Mouse (Mus musculus) stomach, embryonic 14.5 days (tissue): ENCODE measurements around the gene Syne1. TPM values are rescaled to one million over a fixed set of nuclear protein-coding genes. Genes with fewer than 3 reads are reported as not detected.
A peak's percentile ranks its signal among the peaks of the same experiment; 100 is the strongest.

Experiments
- ATAC-seq: fragments of 200-750 bp; cut with Nextera tagmentation; 2 replicates; pipeline ENCODE4 v1.8.0; 2017; ENCODE audit warnings: low read depth, moderate TSS enrichment; ENCODE audit not compliant: insufficient number of reproducible peaks, insufficient read depth, low FRiP score
- H3K27ac ChIP-seq: fragments of 300-500 bp; sonication (generic); 2 replicates; pipeline ENCODE4 v1.5.1; 2014; ENCODE audit warnings: mild to moderate bottlenecking, low read length, moderate library complexity, mixed read lengths
- H3K27me3 ChIP-seq: fragments of 300-500 bp; sonication (generic); 2 replicates; pipeline ENCODE4 v1.6.1; 2014; ENCODE audit warnings: low read length, control low read depth, mixed read lengths; ENCODE audit not compliant: control insufficient read depth, insufficient read depth
- H3K36me3 ChIP-seq: fragments of 300-500 bp; sonication (generic); 2 replicates; pipeline ENCODE4 v1.6.1; 2014; ENCODE audit warnings: mild to moderate bottlenecking, control low read depth, low read length, moderate library complexity, mixed read lengths; ENCODE audit not compliant: control insufficient read depth, insufficient read depth
- H3K4me1 ChIP-seq: fragments of 300-500 bp; sonication (generic); 2 replicates; pipeline ENCODE4 v1.6.1; 2014; ENCODE audit warnings: low read length, control low read depth, mixed read lengths; ENCODE audit not compliant: control insufficient read depth, insufficient read depth
- H3K4me2 ChIP-seq: fragments of 300-500 bp; sonication (generic); replicated peaks from 2 replicates; pipeline ENCODE4 v1.6.1; 2014; ENCODE audit warnings: low read depth, low read length, control low read depth
- H3K4me3 ChIP-seq: fragments of 300-500 bp; sonication (generic); 2 replicates; pipeline ENCODE4 v1.5.1; 2014; ENCODE audit warnings: low read depth, low read length, control low read depth
- H3K9ac ChIP-seq: fragments of 300-500 bp; sonication (generic); replicated peaks from 2 replicates; pipeline ENCODE4 v1.6.1; 2014; ENCODE audit warnings: low read depth, mild to moderate bottlenecking, control low read depth, low read length, moderate library complexity, mixed read lengths
- H3K9me3 ChIP-seq: fragments of 300-500 bp; sonication (generic); 2 replicates; pipeline ENCODE4 v1.6.1; 2016; ENCODE audit warnings: low read depth, low read length, control low read depth; ENCODE audit not compliant: control insufficient read depth
- WGBS: fragments of 180-500 bp; shearing (Covaris S2); extraction: QIAGEN DNeasy Blood & Tissue Kit; methylation state at CpG from one replicate; pipeline ENCODE4 v1.1.7; 2014; 5-methylcytosine and 5-hydroxymethylcytosine counted together
- polyA plus RNA-seq: library from polyadenylated mRNA; unstranded; fragments of >200 nt; fragmentation: Nextera tagmentation; extraction: Ambion mirVana; gene quantifications from 2 replicates; pipeline ENCODE4 v1.2.1, GENCODE M21; 2014

Gene Syne1
- polyA plus RNA-seq, 1 experiment from 2014 or later: 19.9 TPM

DNA sequence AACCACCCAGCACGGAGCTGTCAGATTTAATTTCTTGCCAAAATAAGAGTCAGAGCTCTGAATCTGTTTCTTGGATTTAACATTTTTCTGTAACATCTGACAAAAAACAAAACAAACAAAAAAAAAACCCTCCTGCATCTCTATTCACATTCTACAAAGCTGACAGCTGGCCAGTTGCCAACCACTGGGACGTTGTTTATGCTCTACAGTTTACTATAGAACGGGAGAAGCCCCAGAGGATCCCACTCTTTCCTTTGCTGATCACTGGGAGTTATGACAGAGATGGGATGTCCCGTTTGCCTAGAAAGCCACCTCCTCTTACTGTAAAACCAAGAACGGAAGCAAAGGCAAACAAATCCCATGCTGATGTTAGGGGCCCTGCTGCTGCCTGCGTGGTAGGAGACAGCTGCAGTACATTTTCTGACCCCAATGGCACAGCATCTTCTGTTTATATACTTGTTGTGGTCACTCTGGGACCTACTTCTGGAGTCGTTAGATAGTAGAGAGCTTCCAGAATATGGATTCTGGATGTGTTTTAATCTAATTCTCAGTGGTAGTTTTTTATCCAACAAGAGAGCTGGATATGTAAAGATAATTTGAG, 255.9 kb downstream of the Syne1 start:
- 14% methylated on average over 7 of the region's 7 CpGs for WGBS
- ATAC-seq: peak; percentile 67; the same call in 1 of the 2 replicates
- Histone ChIP-seq H3K36me3 (no peaks in the 10 kb centered on the region), H3K27me3 (no peaks in the 10 kb centered on the region), H3K4me1 (peaks cover 8% of the 10 kb centered on the region; the same call in 1 of the 2 replicates), H3K4me3 (no peak overlapping the region), H3K4me2 (no peak overlapping the region), H3K9ac (no peak overlapping the region), H3K27ac (peak overlapping the region; percentile 39; the same call in 1 of the 2 replicates), H3K9me3 (no peaks in the 10 kb centered on the region)

DNA sequence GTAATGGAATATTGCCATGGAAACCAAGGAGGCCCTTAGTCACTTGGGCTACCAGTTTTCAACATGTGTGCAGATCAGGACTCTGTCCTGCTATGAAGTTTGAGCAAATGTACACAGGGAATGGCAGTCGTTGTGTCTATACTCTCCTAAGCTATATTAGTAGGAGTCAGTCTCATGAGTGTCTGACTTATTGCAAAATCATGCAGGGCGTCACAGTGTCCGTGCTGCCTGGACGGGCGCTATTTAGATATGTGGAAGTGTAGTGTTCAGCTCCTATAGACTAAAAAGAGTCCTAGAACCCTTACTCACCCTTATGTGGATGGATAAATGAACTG, 261.7 kb downstream of the Syne1 start:
- Histone ChIP-seq H3K27ac (peak overlapping the region; percentile 95), H3K4me3 (peak overlapping the region; percentile 36; the same call in 1 of the 2 replicates), H3K9me3 (no peaks in the 10 kb centered on the region), H3K9ac (no peak overlapping the region), H3K4me1 (0 out of 2 replicates have a peak, but pooled peaks cover 3% of the 10 kb centered on the region), H3K36me3 (no peaks in the 10 kb centered on the region), H3K27me3 (no peaks in the 10 kb centered on the region), H3K4me2 (peak overlapping the region; percentile 38)
- ATAC-seq: no peak
- WGBS: 45% methylated on average over 5 of the region's 5 CpGs

DNA sequence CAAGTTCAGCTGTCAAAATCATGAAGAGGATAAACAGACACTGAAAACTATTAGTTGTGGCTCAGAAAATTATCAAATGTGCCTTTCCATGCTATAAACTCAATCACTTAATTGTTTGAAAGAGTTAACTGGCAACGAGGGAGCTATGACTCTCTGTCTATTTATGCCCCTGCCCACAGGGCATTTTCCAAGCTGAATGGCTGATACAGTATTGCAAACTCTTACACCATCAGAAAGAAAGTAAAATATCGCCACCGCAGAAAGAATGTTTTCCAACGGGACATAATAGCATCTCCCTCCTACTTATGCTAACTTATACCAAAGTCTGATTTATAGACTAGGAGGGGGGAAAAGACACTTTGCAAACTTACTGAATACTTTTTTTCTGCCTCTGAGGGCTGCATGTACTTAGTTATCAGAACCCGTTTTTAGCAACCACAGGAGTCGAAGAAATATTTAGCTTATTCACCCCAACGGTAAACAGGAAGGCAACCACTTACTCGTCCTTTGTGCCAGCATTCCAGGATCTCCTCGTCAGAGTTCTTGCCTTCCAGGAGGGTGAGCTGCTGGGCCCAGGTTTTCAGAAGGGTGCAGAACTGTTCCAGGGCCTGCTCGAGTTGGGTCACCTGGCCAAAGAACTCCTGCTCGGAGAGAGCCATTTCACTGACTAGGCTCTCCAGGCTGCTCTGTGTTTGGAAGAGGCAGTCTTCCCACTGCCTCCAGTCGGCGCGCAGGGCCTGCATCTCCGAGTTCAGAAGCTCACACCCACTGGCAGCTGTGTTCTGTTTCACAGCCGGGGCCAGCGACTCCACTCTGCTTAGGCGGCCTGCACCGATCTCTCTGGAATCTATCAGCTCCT, 262.3 kb downstream of the Syne1 start:
- 16% methylated on average over 19 of the region's 19 CpGs for WGBS
- peak; percentile 93; the same call in 1 of the 2 replicates for ATAC-seq
- Histone ChIP-seq H3K36me3 (no peaks in the 10 kb centered on the region), H3K27ac (peak overlapping the region; percentile 95), H3K9me3 (no peaks in the 10 kb centered on the region), H3K4me2 (peak overlapping the region; percentile 38), H3K4me3 (peak overlapping the region; percentile 36), H3K9ac (peak overlapping the region; percentile 39), H3K4me1 (0 out of 2 replicates have a peak, but pooled peaks cover 3% of the 10 kb centered on the region), H3K27me3 (no peaks in the 10 kb centered on the region)

DNA sequence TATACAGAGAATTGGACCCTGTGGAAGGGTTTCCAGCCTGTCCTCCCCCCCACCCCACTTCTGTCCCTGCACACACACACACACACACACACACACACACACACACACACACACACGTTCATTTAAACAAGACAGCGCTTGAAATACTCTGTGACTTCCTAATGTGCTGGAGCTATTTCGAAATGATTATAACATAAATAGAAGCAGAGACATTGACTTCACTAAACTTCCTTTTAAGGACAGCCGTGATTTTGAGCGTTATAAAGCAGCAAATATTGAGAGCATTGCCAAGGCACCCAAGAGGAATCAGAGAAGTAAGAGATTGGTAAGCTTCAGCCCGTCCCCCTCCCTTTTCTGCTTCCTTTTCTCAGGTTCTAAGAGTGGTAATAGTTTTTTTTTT, 263.0 kb downstream of the Syne1 start:
- Histone ChIP-seq H3K9ac (peak overlapping the region; percentile 39), H3K27me3 (no peaks in the 10 kb centered on the region), H3K36me3 (no peaks in the 10 kb centered on the region), H3K9me3 (no peaks in the 10 kb centered on the region), H3K4me2 (peak overlapping the region; percentile 38), H3K4me3 (peak overlapping the region; percentile 36), H3K4me1 (0 out of 2 replicates have a peak, but pooled peaks cover 3% of the 10 kb centered on the region), H3K27ac (peak overlapping the region; percentile 95)
- 28% methylated on average over 6 of the region's 6 CpGs for WGBS
- ATAC-seq: no peak

DNA sequence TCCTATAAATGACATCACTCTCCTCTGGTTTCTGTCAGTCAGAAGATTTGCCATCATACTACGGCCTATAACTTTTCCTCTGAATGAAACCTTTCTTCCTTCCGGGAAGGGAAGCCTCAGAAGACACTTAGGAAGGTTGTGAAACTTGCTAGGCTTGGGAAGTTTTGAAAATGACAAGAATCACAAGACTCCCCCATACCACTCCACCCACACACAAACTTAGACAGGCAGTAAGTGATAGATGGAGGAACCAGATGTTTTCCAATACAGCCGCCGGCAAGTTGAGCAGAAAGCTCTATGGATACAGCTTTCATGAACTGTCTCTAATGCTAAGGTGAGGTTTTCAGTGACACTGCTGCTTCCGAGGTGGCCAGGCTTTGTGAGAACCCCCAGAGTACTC, 275.5 kb downstream of the Syne1 start:
- 71% methylated on average over 5 of the region's 5 CpGs for WGBS

DNA sequence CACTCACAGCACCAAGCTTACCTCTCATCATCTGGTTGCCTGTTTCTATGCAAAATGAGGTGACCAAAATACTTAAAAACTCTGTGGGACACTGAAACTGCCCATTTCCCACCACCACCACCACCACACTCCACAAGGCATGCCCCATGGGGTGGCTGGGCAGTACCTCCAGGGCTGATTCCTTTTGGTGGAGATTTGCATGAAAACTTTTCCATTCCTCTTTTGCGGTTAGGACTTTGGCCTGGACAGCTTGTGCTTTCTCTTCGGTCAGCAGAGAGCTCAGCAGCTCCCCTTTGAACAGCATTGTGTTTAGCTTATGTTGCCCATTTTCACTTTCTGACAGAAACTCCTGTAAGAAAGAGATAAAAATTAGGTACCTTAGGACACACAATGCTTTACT, 280.6 kb downstream of the Syne1 start:
- Histone ChIP-seq H3K27me3 (no peaks in the 10 kb centered on the region), H3K27ac (no peak overlapping the region), H3K4me2 (no peak overlapping the region), H3K9ac (no peak overlapping the region), H3K36me3 (peaks cover 4% of the 10 kb centered on the region; the same call in 1 of the 2 replicates), H3K9me3 (no peaks in the 10 kb centered on the region), H3K4me1 (no peaks in the 10 kb centered on the region), H3K4me3 (no peak overlapping the region)
- WGBS: 83% methylated on average over 2 of the region's 2 CpGs
- ATAC-seq: no peak

More for the DNA sequence above, 275.5 kb downstream of the Syne1 start:
- H3K4me1 ChIP-seq: no peaks in the 10 kb centered on the region
- no peaks in the 10 kb centered on the region for H3K27me3 ChIP-seq
- no peaks in the 10 kb centered on the region for H3K36me3 ChIP-seq
- ATAC-seq: no peak
- H3K4me2 ChIP-seq: no peak overlapping the region
- H3K27ac ChIP-seq: no peak overlapping the region
- H3K9me3 ChIP-seq: no peaks in the 10 kb centered on the region
- no peak overlapping the region for H3K4me3 ChIP-seq
- H3K9ac ChIP-seq: no peak overlapping the region

DNA sequence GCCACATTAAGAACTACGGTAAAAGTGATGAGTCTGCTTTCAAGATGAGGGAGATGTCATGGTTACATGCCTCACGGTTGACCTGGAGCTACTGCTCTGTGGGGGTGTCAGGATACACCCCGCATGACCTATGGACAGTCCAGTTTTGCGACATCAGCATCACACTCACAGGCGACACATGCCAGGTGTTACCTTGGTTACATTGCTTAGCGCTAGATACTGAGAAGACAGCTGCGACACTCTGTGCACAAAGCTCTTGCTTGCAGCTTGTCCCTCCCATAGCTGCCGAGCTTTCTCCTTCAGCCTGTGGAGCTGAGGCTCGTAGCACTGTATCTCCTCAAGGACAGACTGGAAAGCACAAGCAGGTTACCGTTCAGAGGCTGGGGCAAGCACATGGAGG, 286.9 kb downstream of the Syne1 start:
- Histone ChIP-seq H3K27ac (no peak overlapping the region), H3K4me1 (no peaks in the 10 kb centered on the region), H3K9ac (no peak overlapping the region), H3K4me3 (no peak overlapping the region), H3K27me3 (no peaks in the 10 kb centered on the region), H3K36me3 (peaks cover 10% of the 10 kb centered on the region; the same call in 1 of the 2 replicates), H3K4me2 (no peak overlapping the region), H3K9me3 (no peaks in the 10 kb centered on the region)
- ATAC-seq: no peak
- WGBS: 69% methylated on average over 10 of the region's 10 CpGs

DNA sequence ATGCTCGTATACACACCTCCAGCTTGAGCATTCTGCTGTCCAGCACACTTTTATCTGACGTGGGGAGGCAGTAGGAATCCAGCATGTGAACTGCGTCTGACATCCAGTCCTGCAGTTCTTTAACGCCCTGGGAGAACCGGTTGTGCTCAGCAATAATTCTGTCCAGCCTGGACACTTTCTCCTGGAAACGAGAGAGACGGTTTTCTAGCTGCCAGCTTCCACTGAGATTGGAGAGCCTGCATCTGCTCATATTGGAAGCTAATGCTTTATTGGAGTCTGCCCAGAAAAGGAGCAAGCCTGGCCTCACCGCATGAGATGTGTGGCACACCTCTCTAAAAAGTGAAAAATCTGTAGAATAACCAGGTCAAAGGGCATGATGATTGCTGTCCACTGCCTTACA, 288.6 kb downstream of the Syne1 start:
- Histone ChIP-seq H3K4me1 (no peaks in the 10 kb centered on the region), H3K27me3 (no peaks in the 10 kb centered on the region), H3K9ac (no peak overlapping the region), H3K9me3 (no peaks in the 10 kb centered on the region), H3K4me3 (no peak overlapping the region), H3K4me2 (no peak overlapping the region), H3K27ac (no peak overlapping the region), H3K36me3 (peaks cover 21% of the 10 kb centered on the region)
- WGBS: 67% methylated on average over 8 of the region's 8 CpGs
- ATAC-seq: no peak
